Mouse (Mus musculus): ENCODE results near the gene Ezr.

Gene Ezr

GRCm38 (mm10) chr17:6782611-6783005, at the start of gene Ezr:
TSS of gene Ezr (minus strand) at chr17:6782784.
- peak; percentile 92 for DNase-seq

DNA sequence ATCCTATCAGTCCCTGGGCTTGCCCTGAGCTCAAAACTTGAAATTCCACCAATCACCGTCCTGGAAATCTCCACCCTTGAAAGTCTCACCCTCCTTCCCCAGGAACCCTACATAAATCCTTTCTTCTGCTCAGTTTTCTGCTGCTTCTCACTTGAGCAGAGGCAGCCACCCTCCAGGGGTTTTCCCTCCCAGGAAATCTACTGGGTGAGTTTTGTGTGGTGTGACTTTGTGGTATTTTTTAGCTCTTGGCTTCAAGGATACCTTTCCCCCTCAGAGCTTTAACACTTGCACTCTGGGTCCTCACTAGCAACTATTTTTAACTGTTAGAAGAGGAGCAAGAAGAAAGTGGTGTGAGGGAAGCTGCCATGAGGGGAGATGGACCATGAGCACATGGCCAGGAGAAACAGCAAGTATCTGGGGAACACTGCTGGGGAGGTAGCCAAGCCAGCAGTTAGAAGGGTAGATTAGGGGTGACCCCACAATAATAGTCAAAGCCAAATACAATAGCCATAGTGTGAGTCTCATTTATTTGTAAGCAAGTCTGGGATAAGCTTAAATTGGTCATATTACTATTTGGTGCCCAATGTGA, 47.5 kb upstream of the Ezr start:
- no peak for DNase-seq

DNA sequence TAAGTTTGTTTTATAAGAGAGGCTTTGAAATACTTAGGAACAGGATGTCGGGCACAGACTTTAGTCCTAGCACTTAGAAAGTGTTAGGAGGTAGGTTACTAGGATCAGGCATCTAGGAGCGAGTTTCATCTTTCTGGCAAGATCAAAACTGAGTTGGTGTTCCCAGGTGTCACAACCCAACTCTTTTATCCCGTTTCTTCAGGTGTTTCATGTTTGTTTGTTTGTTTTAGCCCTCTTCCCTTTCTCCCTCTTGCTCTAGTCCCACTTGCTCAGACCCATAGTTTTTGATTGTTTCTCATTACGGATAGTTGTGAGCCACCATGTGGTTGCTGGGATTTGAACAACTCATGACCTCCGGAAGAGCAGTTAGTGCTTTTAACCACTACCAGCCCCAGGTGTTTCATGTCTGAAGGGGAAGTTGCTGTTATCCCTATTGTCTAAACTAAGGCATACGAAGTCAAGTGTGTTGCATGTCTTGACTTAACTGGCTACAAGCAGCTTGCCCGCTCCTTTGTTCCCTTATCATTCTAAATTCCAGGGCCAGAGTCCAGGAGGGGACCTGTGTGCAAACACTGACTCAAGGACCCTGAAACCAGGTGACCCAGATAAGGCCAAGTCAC, 46.1 kb upstream of the Ezr start:
- DNase-seq = no peak

DNA sequence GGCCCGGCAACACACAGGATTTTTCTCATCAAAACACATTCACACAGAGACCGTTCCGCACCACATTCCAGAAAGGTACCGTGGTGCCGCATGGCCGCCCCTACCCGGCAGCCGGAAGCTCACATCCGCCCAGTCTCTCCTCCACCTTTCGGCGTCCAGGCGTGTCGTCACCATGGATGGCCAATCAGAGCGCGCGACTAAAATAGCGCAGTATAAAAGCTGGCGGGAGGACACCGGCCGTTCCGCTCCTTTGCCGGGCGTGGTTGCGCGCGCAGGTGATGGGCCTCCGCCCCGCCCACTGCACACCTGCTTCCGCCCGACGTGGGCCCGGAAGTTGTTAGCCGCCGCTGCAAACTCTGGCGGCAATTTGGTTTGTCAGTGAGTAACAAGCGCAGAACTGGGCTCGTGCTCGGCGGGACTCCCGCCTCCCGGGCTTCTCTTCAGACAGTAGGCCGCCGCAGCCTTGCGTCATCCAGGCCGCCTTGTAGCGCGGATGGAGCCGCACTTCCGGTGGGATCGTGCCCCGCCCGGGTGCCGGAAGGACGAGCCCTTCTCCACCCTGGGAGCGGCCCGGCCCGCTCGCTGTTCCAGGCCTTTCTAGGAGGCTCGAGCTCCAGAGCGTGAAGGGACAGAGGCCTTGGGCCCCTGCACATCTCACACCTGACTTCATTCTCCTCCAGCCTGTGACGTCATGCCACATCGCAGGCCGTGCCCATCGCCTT, 45.3 kb upstream of the Ezr start:
- peak; percentile 97 for DNase-seq

GRCm38 (mm10) chr17:6827159-6827733, 44.7 kb upstream of the Ezr start:
- DNase-seq = no peak

- no peak for DNase-seq
These were observed 34.2 kb upstream of the Ezr start for GRCm38 (mm10) chr17:6816796-6817195.

GRCm38 (mm10) chr17:6816151-6816550, 33.6 kb upstream of the Ezr start:
- DNase-seq = no peak

GRCm38 (mm10) chr17:6814656-6815055, 32.1 kb upstream of the Ezr start:
- peak; percentile 43 for DNase-seq

GRCm38 (mm10) chr17:6812851-6813191, 30.2 kb upstream of the Ezr start:
- DNase-seq = peak; percentile 69

DNA sequence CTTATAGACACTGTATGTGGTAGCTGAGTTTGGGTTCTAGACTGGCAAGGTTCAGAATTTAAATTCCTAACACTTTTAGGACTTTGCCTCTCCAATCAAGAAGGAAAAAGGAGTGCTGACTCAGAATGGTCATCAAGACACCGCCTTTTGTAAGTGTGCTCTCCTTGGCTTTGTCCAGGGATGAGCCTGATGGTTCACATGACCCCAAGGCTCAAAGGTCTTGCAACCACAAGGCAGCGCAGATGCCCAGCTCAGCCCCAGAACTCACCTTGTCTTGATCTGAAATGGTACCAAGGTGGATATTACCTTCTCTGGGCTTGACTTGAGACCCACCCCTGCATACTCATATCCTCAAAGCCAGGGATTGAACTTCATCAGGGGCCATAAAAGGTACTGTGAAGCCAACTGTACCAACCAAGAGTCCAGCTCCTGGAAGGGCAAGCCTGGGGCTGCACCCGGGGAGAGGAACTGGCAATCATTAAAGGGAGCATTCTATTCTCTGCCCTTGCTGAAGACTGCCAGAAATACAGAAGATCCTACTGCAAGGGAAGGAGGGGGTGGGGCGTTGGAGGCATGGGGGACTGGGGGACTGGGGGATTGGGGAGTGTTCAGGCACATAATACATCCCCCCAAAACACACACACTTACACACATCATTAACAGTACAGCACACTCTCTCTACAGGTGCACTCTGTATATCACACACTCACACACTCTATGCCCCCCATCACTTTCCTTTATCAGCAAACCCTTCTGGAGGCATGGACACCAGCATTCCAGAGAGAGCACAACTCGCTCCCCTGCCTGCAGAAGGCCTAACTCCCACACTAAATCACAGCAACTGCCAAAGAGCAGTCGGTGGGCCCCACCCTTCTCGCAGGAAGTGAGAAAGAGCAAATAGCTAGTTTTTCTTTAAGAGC, 29.6 kb upstream of the Ezr start:
- peak; percentile 69 for DNase-seq

DNA sequence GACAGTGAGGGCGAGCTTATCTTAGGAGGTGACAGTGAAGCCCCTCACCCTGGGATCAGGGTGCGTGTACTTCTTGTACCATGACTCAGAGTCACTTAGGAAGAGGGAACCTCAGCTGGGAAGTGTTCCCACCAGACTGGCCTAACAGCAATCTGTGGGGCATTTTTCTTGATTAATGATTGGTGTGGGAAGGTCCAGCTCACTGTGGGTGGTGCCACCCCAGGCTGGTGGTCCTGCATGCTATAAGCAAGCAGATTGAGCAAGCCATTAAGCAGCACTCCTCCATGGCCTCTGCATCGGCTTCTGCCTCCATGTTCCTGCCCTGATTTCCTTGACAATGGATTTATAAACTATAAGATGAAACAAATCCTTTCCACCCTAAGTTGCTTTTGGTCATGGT, 26.7 kb upstream of the Ezr start:
- peak; percentile 30 for DNase-seq

- peak; percentile 15 for DNase-seq
These were observed 26.1 kb upstream of the Ezr start for GRCm38 (mm10) chr17:6808521-6809165.

- no peak for DNase-seq
These were observed 25.4 kb upstream of the Ezr start for GRCm38 (mm10) chr17:6807827-6808520.

- no peak for DNase-seq
These were observed 22.4 kb upstream of the Ezr start for GRCm38 (mm10) chr17:6804853-6805543.

GRCm38 (mm10) chr17:6804111-6804510, 21.5 kb upstream of the Ezr start:
- no peak for DNase-seq

GRCm38 (mm10) chr17:6803614-6804013, 21.0 kb upstream of the Ezr start:
- DNase-seq = no peak

- DNase-seq = no peak
These were observed 15.9 kb upstream of the Ezr start for GRCm38 (mm10) chr17:6798392-6799061.

GRCm38 (mm10) chr17:6797471-6797870, 14.9 kb upstream of the Ezr start:
- DNase-seq = no peak

DNA sequence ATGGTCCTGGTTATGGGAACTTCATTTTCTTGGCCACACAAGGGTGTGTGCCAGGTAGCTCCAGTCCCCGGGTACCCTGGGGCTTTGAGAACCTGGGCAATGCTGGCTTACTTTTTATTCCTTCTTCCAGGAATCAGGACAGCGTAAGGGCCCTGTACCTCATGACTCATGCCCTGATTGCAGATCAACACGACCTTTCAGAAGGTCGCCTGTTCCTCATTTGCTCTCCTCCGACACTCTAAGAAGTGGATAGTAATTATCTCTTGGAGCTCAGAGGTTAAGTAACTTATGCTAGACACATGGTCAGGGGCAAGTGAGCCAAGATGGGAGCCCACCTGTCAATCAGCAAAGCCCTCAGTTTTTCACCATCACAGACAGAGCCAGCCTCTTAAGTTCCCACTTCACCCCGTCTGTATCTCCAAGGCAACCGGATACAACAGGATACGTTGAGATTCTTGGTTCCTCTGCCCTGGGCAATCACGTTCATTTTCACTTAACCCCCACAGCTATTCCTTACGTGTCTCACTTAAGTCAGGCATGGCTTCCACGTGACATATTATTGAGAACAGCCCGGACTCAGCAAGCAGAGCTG, 11.7 kb upstream of the Ezr start:
- DNase-seq = no peak

DNA sequence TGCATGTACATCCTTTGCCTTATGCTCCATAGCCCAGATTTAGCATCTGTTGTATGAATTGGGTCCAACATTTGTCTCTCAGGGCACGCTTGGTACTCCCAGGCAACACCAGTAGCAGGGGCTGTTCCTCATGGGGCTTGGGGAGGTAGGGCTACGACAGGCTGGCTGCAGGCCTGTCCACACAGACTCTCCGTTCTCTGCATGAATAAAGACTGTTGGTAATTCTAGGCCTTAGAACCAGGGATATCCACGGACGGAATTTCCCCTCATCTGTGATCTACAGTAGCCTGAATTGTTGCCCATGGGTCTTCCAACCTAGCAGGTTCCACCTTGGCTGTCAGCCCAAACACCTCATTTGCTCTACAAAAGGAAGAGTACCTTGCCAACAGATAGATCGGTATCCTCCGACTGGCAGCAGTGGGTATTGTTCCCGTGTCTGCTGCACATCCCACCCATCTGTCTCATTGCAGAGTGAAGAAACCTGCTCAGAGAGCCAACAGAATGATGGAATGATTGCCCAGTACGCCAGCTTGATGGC, 7.1 kb upstream of the Ezr start:
- DNase-seq = no peak
